Mouse (Mus musculus): ENCODE measurements around the gene Frrs1. TPM values are rescaled to one million over a fixed set of nuclear protein-coding genes. Genes with fewer than 3 reads are reported as not detected.

The Frrs1 gene
- polyA plus RNA-seq (2012; ENCODE audit: low replicate concordance) = 2.6 and 2.9 TPM in 2 replicates

GRCm38 (mm10) chr3:116858941-116859685, at the start of gene Frrs1:
Gene Frrs1 (plus strand): TSS chr3:116859464.

Other genes with a start within 250 kb of the Frrs1 start
- 3.0 and 3.4 TPM in 2 replicates for gene Trmt13, start 244.9 kb upstream of the Frrs1 start, polyA plus RNA-seq (2012; ENCODE audit: low replicate concordance)
- 9.4 and 14.7 TPM in 2 replicates for gene Mfsd14a, start 196.8 kb upstream of the Frrs1 start, polyA plus RNA-seq (2012; ENCODE audit: low replicate concordance)
- not detected in 2 replicates for gene Gm43191, start 178.2 kb upstream of the Frrs1 start, polyA plus RNA-seq (2012; ENCODE audit: low replicate concordance)
- gene Slc35a3, start 146.6 kb upstream of the Frrs1 start, polyA plus RNA-seq (2012; ENCODE audit: low replicate concordance) = 11.7 and 20.7 TPM in 2 replicates
- gene Agl, start 51.3 kb upstream of the Frrs1 start, polyA plus RNA-seq (2012; ENCODE audit: low replicate concordance) = 0.49 and 0.97 TPM in 2 replicates
- gene 4930455H04Rik, start 108.8 kb downstream of the Frrs1 start, polyA plus RNA-seq (2012; ENCODE audit: low replicate concordance) = not detected in 2 replicates
- gene Palmd, start 109.5 kb downstream of the Frrs1 start, polyA plus RNA-seq (2012; ENCODE audit: low replicate concordance) = 0.04 TPM in 1 of 2 replicates, not detected in the other

Data from hematopoietic multipotent progenitor cell, adult 10-12 weeks (in vitro differentiated cells).